Mouse (Mus musculus) thymus, adult 2 months (tissue): Measurements from ENCODE around the gene Ptpn23.

Experiments used
- CTCF ChIP-seq: fragments of 200-500 bp; IDR thresholded peaks from 2 replicates; pipeline ENCODE4 v1.5.1; 2012; ENCODE audit warnings: mild to moderate bottlenecking, control low read depth, low read length, moderate library complexity, borderline replicate concordance; ENCODE audit not compliant: control insufficient read depth, poor library complexity, insufficient read depth; ENCODE audit errors: extremely low read depth
- POLR2A ChIP-seq: fragments of 200-500 bp; IDR thresholded peaks from 2 replicates; pipeline ENCODE4 v1.6.1; 2012; ENCODE audit warnings: mild to moderate bottlenecking, low read length, control low read depth, moderate library complexity; ENCODE audit not compliant: control insufficient read depth, poor library complexity, insufficient read depth; ENCODE audit errors: extremely low read depth

DNA sequence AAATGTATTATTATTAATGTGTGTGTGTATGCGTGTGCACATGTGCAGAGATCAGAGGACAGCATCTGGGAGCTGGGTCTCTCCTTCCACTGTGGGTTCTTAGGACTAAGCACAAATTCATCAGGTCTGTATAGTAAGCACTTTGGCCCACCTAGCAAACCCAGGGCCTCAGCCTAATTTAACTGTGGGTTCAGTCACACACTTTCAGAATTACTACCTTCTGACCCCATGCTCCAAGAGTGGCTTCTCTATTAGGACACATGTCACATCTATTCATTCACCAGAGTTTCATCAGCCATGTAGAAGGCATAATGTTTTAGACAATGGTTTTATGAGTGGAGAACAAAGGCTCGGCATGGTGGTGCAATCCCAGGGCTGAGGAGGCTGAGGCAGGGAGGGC lies 25.0 kb upstream of the Ptpn23 start:
- TF ChIP-seq CTCF (no peak), POLR2A (no peak)
